Mouse (Mus musculus): ENCODE results near the gene Tgfb3. TPM values are rescaled to one million over a fixed set of nuclear protein-coding genes. Genes with fewer than 3 reads are reported as not detected.

Gene Tgfb3
- polyA plus RNA-seq, 1 experiment, result not detected

GRCm38 (mm10) chr12:86047376-86047775 is 31.5 kb downstream of the Tgfb3 start:
- H3K27ac ChIP-seq (ENCODE audit: insufficient read depth, low read depth, low read length), result no peak overlapping the region
- WGBS, result 90% methylated on average over 8 of the region's 8 CpGs
- no peak for TF ChIP-seq CTCF (IDR thresholded peaks at IDR 0.05; ENCODE audit: insufficient read depth, low read depth, low read length)
- TF ChIP-seq POLR2A (IDR thresholded peaks at IDR 0.05; ENCODE audit: insufficient read depth, low read depth, low read length), result no peak
- 0 out of 2 replicates have a peak, but pooled peaks cover 2% of the 10 kb centered on the region for H3K4me1 ChIP-seq (ENCODE audit: control insufficient read depth, insufficient read depth, low read length)
- H3K4me3 ChIP-seq (ENCODE audit: insufficient read depth, low read depth, low read length), result no peak overlapping the region

GRCm38 (mm10) chr12:86046776-86047175 is 32.1 kb downstream of the Tgfb3 start:
- Histone ChIP-seq H3K27ac (ENCODE audit: insufficient read depth, low read depth, low read length) (no peak overlapping the region), H3K4me3 (ENCODE audit: insufficient read depth, low read depth, low read length) (no peak overlapping the region), H3K4me1 (ENCODE audit: control insufficient read depth, insufficient read depth, low read length) (0 out of 2 replicates have a peak, but pooled peaks cover 2% of the 10 kb centered on the region)
- TF ChIP-seq CTCF (IDR thresholded peaks at IDR 0.05; ENCODE audit: insufficient read depth, low read depth, low read length) (no peak), POLR2A (IDR thresholded peaks at IDR 0.05; ENCODE audit: insufficient read depth, low read depth, low read length) (no peak)
- 100% methylated on average over 2 of the region's 2 CpGs for WGBS

GRCm38 (mm10) chr12:86046141-86046540 is 32.7 kb downstream of the Tgfb3 start:
- 66% methylated on average over 5 of the region's 5 CpGs for WGBS
- TF ChIP-seq POLR2A (IDR thresholded peaks at IDR 0.05; ENCODE audit: insufficient read depth, low read depth, low read length), result no peak
- no peak for TF ChIP-seq CTCF (IDR thresholded peaks at IDR 0.05; ENCODE audit: insufficient read depth, low read depth, low read length)
- no peak overlapping the region for H3K27ac ChIP-seq (ENCODE audit: insufficient read depth, low read depth, low read length)

GRCm38 (mm10) chr12:86039751-86040150 is 39.1 kb downstream of the Tgfb3 start:
- WGBS, result 90% methylated on average over 6 of the region's 6 CpGs
- Histone ChIP-seq H3K4me1 (ENCODE audit: control insufficient read depth, insufficient read depth, low read length) (peaks cover 11% of the 10 kb centered on the region), H3K4me3 (ENCODE audit: insufficient read depth, low read depth, low read length) (no peak overlapping the region), H3K27ac (ENCODE audit: insufficient read depth, low read depth, low read length) (no peak overlapping the region)
- TF ChIP-seq CTCF (IDR thresholded peaks at IDR 0.05; ENCODE audit: insufficient read depth, low read depth, low read length) (no peak), POLR2A (IDR thresholded peaks at IDR 0.05; ENCODE audit: insufficient read depth, low read depth, low read length) (no peak)

More at GRCm38 (mm10) chr12:86046141-86046540, 32.7 kb downstream of the Tgfb3 start:
- H3K4me3 ChIP-seq (ENCODE audit: insufficient read depth, low read depth, low read length), result no peak overlapping the region
- H3K4me1 ChIP-seq (ENCODE audit: control insufficient read depth, insufficient read depth, low read length), result 0 out of 2 replicates have a peak, but pooled peaks cover 2% of the 10 kb centered on the region

- no peak overlapping the region for H3K4me3 ChIP-seq (ENCODE audit: insufficient read depth, low read depth, low read length)
- no peak overlapping the region for H3K27ac ChIP-seq (ENCODE audit: insufficient read depth, low read depth, low read length)
- peaks cover 11% of the 10 kb centered on the region for H3K4me1 ChIP-seq (ENCODE audit: control insufficient read depth, insufficient read depth, low read length)
- TF ChIP-seq POLR2A (IDR thresholded peaks at IDR 0.05; ENCODE audit: insufficient read depth, low read depth, low read length) (no peak), CTCF (IDR thresholded peaks at IDR 0.05; ENCODE audit: insufficient read depth, low read depth, low read length) (no peak)
- WGBS, result 83% methylated on average over 5 of the region's 5 CpGs
Measured at GRCm38 (mm10) chr12:86039078-86039477, 39.8 kb downstream of the Tgfb3 start.

- Histone ChIP-seq H3K4me1 (ENCODE audit: control insufficient read depth, insufficient read depth, low read length) (peaks cover 11% of the 10 kb centered on the region), H3K27ac (ENCODE audit: insufficient read depth, low read depth, low read length) (no peak overlapping the region), H3K4me3 (ENCODE audit: insufficient read depth, low read depth, low read length) (no peak overlapping the region)
- TF ChIP-seq CTCF (IDR thresholded peaks at IDR 0.05; ENCODE audit: insufficient read depth, low read depth, low read length), result no peak
- TF ChIP-seq POLR2A (IDR thresholded peaks at IDR 0.05; ENCODE audit: insufficient read depth, low read depth, low read length), result no peak
- WGBS, result 56% methylated on average over 12 of the region's 12 CpGs
Measured at GRCm38 (mm10) chr12:86037235-86037921, 41.5 kb downstream of the Tgfb3 start.

GRCm38 (mm10) chr12:86036368-86037166 is 42.3 kb downstream of the Tgfb3 start:
- Histone ChIP-seq H3K4me1 (ENCODE audit: control insufficient read depth, insufficient read depth, low read length) (peaks cover 11% of the 10 kb centered on the region), H3K27ac (ENCODE audit: insufficient read depth, low read depth, low read length) (no peak overlapping the region), H3K4me3 (ENCODE audit: insufficient read depth, low read depth, low read length) (no peak overlapping the region)
- 79% methylated on average over 9 of the region's 9 CpGs for WGBS
- no peak for TF ChIP-seq POLR2A (IDR thresholded peaks at IDR 0.05; ENCODE audit: insufficient read depth, low read depth, low read length)
- TF ChIP-seq CTCF (IDR thresholded peaks at IDR 0.05; ENCODE audit: insufficient read depth, low read depth, low read length), result no peak

GRCm38 (mm10) chr12:86035586-86035985 is 43.3 kb downstream of the Tgfb3 start:
- no peak overlapping the region for H3K27ac ChIP-seq (ENCODE audit: insufficient read depth, low read depth, low read length)

GRCm38 (mm10) chr12:86030932-86031331 is 47.9 kb downstream of the Tgfb3 start:
- Histone ChIP-seq H3K4me1 (ENCODE audit: control insufficient read depth, insufficient read depth, low read length) (no peaks in the 10 kb centered on the region), H3K27ac (ENCODE audit: insufficient read depth, low read depth, low read length) (no peak overlapping the region), H3K4me3 (ENCODE audit: insufficient read depth, low read depth, low read length) (no peak overlapping the region)
- WGBS, result 93% methylated on average over 5 of the region's 5 CpGs
- TF ChIP-seq CTCF (IDR thresholded peaks at IDR 0.05; ENCODE audit: insufficient read depth, low read depth, low read length) (no peak), POLR2A (IDR thresholded peaks at IDR 0.05; ENCODE audit: insufficient read depth, low read depth, low read length) (no peak)

More at GRCm38 (mm10) chr12:86035586-86035985, 43.3 kb downstream of the Tgfb3 start:
- peaks cover 11% of the 10 kb centered on the region for H3K4me1 ChIP-seq (ENCODE audit: control insufficient read depth, insufficient read depth, low read length)
- no peak for TF ChIP-seq CTCF (IDR thresholded peaks at IDR 0.05; ENCODE audit: insufficient read depth, low read depth, low read length)
- no peak for TF ChIP-seq POLR2A (IDR thresholded peaks at IDR 0.05; ENCODE audit: insufficient read depth, low read depth, low read length)
- H3K4me3 ChIP-seq (ENCODE audit: insufficient read depth, low read depth, low read length), result no peak overlapping the region
